Mouse (Mus musculus) heart, postnatal 25 days (tissue): ENCODE measurements around the gene Hcar2. TPM values are rescaled to one million over a fixed set of nuclear protein-coding genes. Genes with fewer than 3 reads are reported as not detected.

Experiments used
- DNase-seq: peaks from one replicate; pipeline ENCODE4 v3.0.0; 2022; ENCODE audit warnings: low spot score
- intact Hi-C: fragments of 180-260 bp; cut with DNase I; formaldehyde crosslinking; loops from one replicate; pipeline ENCODE4 v1.15.1; 2025
- total RNA-seq, 2 experiments: library from RNA; stranded (reverse); gene quantifications; 2 replicates each; pipeline ENCODE4 v1.2.3; 2021

The Hcar2 gene
- total RNA-seq, 2 experiments from 2014 or later: 0.13 to 0.25 TPM

DNA sequence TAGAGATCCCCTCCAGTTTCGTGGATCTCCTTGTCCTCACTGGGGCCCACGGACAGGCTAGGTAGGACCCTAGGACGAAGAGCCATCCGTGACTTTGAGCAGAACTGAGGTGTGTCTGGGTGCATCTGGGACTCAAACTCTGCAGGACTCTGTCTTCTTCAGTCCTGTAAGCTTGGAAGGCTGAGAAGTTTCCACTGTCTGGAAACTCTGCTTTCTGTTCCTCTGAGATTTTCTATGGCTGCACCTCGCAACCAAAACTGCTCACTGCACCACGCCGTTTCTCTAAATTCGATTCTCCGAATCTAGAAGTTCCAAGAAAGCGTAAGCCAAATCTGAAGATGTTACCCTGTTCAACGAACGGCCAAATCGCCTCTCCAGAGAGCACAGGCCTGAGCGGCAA lies 1.4 kb downstream of the Hcar2 start:
- no peak for DNase-seq
- intact Hi-C loops: no loop called here

DNA sequence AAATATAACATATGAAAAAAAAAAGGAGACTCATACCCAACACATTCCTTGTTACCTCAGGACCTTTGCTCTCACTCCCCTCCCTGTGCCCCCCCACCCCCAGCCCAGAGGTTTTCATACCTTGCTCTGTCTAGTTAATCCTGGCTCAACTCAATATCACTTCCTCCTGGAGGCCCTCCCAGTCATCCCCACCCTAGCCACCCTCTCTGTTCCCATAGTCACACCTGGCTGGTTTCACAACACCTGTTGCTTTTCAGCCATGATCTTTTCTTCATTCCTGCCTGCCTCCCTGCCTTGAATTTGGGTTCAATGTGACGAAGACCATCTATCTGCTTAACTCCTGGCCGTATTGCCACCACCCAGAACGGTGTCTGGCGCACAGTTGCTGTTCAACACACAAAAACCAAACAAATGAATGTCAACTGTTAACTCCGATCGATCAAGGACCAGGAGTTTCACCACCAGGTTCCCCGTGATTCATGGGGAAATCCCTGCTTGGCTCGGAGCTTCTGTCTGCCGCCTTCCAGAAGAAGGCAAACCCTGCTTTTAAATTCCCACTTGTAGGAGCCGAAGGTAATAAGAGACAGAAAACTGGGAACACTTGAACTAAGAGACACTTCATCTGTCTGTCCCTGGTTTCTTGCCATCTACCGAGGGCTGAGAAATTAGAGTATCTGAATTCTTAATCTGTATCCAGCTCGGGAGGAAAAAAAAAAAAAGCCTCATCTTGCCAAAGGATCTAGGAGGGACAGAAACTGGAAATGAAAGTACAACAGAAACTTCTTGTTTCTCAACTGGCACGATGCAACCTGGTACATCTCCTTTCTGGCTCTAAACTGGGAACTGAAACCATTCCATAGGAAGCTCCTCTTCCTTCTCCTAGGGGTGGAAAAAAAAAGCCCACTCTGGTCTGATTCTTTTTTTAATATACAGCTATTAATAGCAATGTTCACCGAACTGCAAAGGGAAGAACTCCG lies 2.6 kb downstream of the Hcar2 start:
- no peak for DNase-seq

DNA sequence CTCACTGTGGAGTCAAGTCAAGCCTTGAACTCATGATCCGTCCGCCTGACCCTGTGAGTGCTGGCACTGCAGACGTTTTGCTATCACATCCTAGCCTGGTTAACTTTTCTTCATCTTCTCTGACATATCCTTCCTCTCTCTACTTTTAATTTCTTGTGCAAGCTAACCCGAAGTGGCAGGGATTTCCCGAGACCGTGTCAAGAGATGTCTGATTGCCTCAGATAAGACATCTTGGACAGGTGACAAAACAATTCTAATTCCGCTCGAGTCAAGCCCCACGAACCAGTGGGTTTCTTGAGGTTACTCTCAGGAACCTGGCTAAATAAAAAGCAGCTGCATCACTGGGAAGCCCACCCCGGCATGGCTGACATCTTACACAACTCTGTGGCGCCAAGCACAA lies 6.5 kb downstream of the Hcar2 start:
- intact Hi-C loops: no loop called here
- DNase-seq: no peak

More for the DNA sequence above, 2.6 kb downstream of the Hcar2 start:
- intact Hi-C loops: no loop called here

DNA sequence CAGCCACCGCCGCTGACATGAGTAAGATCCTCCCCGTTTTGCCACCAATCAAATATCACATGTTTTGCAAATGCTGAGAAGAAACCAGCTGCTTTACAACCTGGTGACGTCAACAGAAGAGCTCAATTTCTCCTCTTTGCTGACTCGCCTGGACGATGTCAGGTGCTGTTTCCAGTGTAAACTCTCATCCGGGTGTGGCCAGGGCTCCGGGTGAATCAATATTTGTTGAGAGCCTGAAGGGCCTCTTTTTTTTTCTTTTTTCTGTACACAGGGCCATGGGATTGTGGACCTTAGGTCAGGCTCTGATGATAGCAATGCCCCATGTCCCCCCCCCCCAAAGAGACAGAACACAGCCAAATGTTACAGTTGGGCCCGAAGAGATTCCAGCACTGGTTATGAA lies 10.8 kb downstream of the Hcar2 start:
- intact Hi-C loops: no loop called here
- DNase-seq: no peak

DNA sequence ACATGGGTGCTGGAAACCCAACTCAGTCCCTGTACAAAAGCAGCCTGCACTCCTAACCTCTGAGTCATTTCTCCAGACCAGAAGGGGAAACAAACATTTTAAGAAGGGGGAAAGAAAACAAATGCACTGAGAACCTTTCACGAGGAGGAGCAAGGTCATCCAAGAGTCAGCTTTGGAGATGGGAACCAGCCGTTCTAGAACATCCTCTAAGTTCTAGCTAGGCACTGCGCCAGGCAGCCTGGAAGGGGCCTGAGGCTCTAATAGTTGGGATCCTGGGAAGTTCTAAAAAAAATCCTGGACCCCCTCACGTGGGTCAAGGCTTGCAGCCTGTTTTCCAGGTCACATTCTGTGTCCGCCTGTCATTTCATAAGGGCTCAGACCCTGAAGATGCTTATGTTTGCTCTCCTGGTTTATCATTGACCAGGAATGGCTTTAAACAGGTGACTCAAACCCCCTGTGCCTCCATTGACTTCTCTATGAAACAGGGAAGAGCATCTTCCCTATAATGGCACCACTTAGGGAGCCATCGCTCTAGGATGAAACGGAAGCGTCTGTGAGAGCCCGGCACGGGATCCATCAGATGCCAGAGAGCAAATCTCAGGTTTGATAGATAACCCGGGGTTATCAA lies 11.3 kb downstream of the Hcar2 start:
- DNase-seq: no peak
- intact Hi-C loops: no loop called here

DNA sequence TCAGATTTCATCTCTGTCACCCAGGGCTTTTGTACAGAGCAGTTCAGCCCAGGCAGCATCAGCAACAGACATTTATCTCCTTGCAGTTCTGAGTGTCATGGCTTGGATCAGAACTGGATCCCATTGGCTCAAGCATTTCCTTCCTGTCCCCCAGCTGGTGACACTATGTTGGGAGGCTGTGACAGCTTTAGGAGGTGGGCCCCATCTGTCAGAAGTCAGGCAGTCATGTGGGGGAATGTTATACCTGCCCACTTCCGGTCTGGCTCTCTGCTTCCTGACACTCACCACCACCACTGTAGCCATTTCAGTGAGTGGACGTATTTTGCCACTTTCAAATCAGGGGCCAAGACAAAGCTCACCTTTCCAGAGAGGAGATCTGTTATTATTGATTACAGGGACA lies 13.9 kb downstream of the Hcar2 start:
- intact Hi-C loops: no loop called here

DNA sequence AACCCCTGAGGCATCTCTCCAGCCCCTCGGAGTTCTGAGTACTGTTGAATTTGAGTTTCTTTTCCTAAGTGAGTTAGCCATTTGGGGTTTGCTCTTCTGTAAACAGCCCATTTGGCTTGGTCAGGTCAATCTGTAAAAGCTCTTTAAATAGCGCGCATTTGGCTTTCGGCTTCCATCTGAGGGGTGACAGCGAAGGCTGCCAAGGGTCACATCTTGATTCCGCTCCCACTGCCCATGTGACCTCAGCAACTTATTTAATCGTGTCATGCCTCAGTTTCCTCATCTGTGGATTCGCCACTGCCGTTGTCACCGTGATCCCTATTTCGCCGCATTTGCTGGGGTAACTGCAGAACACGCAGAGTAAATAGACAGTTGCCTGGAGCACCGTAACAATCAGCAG lies 21.0 kb downstream of the Hcar2 start:
- no peak for DNase-seq

More for the DNA sequence above, 13.9 kb downstream of the Hcar2 start:
- DNase-seq: no peak

DNA sequence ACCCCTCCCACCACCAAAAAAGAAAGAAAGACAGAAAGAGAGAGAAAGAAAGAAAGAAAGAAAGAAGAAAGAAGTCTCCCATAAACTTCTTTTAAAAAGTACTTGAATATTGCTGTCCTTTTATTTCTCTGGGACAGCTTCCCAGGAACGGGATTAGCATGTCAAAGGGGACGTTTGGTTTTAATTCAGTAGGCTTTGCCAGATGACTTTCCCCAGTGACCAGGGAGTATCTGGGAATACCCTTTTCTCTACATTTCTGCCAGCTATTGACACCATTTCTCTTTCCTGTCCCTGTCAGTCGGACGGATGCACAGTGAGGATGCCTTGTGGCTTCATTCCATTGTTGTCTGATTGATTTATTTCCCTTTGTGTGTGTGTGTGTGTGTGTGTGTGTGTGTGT lies 21.5 kb downstream of the Hcar2 start:
- intact Hi-C loops: no loop called here
- DNase-seq: no peak

More for the DNA sequence above, 21.0 kb downstream of the Hcar2 start:
- intact Hi-C loops: no loop called here

DNA sequence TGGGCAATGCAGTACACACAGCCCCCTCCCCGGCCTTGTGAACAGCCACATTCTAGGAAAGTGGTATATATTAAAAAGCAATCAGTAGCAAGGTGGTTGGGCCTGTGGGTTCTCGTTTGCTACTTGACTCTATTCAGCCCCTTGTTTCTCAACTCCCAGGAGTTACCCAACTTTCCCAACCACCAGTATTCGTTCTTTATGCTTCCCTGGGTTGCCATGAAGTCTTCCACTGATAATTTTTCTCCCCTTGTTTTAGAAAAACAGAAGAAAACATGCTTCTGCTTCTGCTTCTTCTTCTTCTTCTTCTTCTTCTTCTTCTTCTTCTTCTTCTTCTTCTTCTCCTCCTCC lies 22.4 kb downstream of the Hcar2 start:
- intact Hi-C loops: no loop called here

DNA sequence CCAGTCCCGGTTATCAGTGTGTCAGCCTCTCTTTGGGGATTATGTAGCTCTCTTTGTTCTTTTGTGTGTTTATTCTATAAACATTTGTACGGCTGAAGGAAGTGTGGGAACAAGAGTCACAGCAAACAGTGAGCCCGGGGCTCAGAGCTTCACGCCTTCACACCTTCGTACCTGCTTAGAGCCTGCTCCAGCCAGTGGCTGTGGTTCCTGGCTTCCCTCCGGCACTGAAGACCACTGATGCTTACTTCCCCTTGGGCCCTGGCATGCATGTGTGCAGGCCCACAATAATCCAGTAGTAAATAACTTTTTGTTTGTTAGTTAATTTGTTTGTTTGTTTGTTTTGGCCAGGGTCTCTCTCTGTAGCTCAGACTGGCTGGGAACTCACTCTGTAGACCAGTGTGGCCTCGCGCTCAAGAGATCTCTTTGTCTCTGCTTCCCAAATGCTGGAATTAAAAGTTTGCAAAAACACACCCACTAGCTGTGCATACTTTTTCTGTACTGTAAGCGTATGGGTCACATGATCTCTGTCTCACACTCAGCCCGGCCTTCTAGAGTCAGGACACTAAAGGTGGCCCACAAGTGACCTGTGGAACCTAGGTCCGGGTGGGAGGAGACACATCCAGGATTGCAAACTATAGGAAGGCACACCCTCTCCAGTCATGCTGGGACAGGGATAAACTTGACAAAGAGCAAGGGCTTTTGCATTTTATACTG lies 22.9 kb downstream of the Hcar2 start:
- no peak for DNase-seq
- intact Hi-C loops: no loop called here

More for the DNA sequence above, 22.4 kb downstream of the Hcar2 start:
- no peak for DNase-seq

DNA sequence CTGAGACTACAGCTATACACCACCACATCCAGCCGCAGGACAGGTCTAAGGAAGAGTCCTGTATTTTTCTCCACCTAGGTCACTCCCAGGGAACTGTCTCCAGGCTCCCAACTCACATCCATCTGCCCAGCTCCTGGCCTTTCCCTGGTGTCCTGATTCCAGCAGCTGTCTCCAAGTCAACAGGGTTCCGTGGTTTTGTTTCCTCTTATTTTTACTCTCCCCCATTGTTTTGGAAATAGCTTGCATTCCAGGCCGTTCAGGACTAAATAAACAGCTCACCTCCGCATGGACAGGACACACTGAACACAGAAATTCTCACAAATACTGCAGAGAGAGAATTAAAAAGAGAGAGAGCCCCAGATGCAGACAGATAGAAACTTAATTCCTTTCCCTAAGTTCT lies 27.9 kb downstream of the Hcar2 start:
- intact Hi-C loops: no loop called here
- no peak for DNase-seq

DNA sequence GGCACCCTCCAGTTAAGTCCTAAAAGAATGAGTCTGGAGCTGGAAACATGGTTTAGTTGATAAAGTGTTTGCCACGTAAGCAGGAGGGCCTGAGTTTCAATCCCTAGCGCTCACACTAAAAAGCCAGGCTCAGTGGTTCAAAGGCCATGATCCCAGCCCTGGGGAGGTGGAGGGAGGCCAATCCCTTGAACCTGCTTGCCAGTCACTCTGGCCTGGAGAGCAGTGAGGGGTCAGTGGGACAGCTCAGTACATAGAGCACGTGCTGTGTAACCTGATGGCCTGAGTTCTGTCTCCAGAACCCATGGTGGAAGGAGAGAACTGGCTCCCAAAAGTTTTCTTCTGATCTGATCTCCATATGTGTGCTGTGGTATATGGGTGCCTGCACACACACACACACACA lies 30.5 kb downstream of the Hcar2 start:
- no peak for DNase-seq
- intact Hi-C loops: no loop called here

DNA sequence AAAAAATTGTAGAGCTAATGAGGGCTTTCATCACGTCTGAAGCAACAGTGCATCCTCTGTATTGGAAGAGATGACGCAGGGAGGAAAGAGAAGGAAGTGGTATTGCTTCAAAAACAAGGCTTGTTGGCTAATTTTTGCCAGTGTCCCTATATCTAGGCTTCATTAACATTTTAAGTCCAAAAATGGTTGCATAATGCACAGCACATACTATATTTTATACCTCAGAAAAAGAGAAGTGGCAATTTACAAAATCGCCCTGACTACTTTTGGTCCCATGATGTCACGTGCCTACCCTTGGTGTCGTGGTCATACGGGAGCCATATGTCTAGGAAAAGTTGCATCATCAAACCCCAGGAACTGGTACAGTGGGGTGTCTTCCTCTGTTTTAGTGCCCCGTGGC lies 33.0 kb downstream of the Hcar2 start:
- intact Hi-C loops: no loop called here
- no peak for DNase-seq

DNA sequence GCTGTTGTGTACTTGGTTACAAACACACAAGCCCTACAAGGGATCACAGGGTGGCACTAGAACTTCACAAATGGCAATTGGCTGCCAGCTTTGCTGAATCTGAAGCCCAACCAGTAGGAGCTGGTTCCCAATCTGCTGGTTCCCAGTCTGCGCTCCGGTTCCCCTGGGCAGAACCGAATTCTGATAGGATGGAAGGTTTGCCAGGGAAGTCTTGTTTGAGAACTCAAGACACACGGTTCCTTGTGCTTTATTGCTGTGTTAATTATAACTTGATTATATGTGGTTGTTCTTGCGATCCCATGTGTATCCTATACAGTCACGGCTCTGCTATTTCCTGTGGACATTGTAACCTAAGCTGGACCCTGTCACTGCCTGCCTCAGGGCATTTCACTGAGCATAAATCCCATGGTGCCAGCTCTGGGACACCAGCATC lies 37.6 kb downstream of the Hcar2 start:
- DNase-seq: peak; percentile 17
- intact Hi-C loops: loop anchor here (5.0 kb wide), 1 partner anchor 80 kb away; the partner anchor contains the start of gene Denr

DNA sequence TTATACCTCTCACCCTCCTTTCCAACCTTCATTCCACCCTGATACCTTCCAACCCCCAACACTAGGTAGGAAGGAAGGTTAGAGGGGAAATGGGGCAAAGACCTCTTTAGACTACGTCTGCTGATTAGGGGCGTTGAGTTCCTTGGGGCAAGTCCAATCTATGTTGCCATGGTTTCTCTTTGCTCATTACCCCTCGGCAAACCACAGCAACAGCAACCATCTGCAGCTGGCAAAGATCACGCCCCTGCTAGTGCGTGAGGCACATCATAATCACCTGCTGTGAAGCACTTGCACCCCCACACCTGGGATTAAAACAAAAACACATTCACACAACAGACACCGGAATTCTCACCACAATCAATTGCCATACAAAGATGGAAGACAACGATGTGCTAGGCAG lies 42.6 kb downstream of the Hcar2 start:
- DNase-seq: no peak
- intact Hi-C loops: no loop called here

DNA sequence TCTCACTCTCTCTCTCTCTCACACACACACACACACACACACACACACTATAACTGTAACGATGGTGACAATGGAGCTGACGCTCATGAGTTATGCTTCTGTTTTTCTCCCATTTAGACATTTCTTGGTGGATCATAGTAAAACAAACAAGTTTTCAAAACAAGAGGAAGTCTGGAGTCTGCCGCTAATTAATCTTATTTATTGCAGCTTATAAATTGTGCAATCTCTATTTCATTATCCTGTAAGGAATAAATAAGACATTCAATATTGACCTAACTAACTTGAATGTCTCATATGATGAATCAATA lies 44.1 kb downstream of the Hcar2 start:
- DNase-seq: no peak
- intact Hi-C loops: no loop called here

DNA sequence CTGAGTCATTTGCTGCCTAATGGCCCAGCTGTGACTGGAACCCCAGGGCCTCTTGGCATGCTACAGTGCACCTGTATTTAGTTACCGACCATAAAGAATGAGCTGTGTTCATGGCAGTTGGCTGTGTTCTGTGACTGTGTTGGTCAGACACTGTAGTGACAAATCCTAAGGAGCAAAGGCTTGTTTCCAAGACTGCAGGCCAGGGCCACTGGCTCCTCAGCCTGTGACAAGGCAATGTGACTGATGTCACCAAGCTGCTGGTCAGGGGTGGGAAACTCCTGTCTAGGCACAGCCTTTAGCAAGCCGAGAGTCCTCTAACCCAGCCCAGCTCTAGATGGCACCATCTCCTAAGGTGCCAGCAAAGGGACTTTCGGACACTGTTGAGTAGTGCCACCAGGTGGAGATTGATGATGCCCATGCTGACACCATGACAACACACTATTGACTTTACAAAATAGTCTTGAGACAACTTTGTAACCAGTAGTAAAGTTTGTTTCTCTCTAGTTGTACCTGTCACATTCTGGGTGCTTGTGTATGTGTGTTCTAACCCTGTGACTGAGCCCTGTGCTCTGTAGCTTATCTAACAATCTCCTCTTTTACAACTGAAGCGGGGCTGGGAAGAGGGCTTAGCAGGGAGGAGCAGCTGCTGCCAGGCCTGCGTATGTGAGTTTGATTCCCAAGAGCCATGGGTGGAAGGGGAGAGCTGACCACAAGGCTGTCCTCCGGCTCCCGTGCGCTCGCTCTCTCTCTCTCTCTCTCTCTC lies 44.6 kb downstream of the Hcar2 start:
- DNase-seq: no peak
- intact Hi-C loops: no loop called here

DNA sequence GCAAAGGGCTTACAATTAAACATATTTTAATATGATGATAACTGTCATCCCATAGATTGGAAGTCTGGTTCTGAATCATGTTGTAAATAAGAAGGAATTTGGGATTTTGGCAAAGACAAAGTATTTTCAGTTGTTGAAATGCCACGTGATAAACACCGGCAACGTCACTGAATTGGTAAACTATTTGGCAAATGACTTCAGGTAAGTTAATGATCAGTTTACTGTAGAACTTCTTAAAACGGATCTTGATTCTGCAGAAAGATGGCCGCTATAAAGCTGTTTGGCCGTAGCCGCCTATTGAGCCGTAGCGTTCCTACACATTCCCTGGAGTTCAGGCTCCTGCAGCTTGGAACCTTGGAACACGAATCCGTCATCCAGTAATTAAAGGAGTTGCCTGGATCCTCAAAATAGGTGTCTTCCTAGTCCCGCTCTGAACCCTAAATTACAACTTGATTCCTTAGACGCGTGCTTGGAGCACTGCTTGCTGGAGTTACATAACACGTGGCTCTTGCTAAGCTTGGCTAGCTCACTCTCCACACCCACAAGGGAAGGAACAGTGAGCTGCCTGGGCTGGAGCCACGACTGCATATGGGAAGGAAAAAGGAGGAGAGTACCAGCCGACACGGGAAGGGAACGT lies 46.2 kb downstream of the Hcar2 start:
- DNase-seq: no peak
- intact Hi-C loops: no loop called here

DNA sequence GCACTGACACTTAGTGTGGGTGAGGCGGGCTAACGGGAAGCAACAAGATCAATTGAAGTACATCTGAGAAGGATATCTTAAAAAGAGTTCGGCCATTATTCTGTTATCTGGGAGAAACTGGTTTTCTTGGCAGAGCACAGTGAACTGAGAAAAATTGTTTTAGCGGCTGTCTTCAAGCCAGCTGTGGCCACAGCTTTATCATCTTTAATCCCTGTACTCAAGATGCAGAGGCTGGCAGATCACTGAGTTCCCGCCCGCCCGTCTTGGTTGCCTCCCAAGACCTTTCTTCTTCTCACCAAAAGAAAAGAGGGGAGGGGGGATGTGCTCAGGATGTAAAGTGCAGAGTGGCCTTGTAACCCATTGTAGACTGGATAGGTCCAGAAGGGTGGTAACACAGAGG lies 48.4 kb downstream of the Hcar2 start:
- DNase-seq: no peak
- intact Hi-C loops: no loop called here
